Mouse (Mus musculus) erythroblast, adult 5-6 weeks (primary cell): ENCODE measurements around the gene Btbd9. TPM values are rescaled to one million over a fixed set of nuclear protein-coding genes. Genes with fewer than 3 reads are reported as not detected.

Source experiments
- ATAC-seq: replicated peaks from 2 replicates; pipeline ENCODE4 v1.8.0; 2016; ENCODE audit warnings: moderate number of reproducible peaks, mild to moderate bottlenecking, moderate TSS enrichment, inconsistent platforms; ENCODE audit not compliant: poor library complexity, low FRiP score, severe bottlenecking
- total RNA-seq, 2 experiments: library from RNA; stranded (forward) in 1 of 2; stranded (reverse) in 1 of 2; fragments of 150-400 nt in 1 of 2; fragments of 200-764, 138-1000 nt in 1 of 2; gene quantifications; 2 replicates each; pipeline versions ENCODE4 v1.2.3 to v1.2.4; 2015 to 2017; ENCODE audit warnings: low replicate concordance in 2 of 2

Btbd9 gene
- total RNA-seq, 2 experiments from 2014 or later: 6.3 to 6.5 TPM

DNA sequence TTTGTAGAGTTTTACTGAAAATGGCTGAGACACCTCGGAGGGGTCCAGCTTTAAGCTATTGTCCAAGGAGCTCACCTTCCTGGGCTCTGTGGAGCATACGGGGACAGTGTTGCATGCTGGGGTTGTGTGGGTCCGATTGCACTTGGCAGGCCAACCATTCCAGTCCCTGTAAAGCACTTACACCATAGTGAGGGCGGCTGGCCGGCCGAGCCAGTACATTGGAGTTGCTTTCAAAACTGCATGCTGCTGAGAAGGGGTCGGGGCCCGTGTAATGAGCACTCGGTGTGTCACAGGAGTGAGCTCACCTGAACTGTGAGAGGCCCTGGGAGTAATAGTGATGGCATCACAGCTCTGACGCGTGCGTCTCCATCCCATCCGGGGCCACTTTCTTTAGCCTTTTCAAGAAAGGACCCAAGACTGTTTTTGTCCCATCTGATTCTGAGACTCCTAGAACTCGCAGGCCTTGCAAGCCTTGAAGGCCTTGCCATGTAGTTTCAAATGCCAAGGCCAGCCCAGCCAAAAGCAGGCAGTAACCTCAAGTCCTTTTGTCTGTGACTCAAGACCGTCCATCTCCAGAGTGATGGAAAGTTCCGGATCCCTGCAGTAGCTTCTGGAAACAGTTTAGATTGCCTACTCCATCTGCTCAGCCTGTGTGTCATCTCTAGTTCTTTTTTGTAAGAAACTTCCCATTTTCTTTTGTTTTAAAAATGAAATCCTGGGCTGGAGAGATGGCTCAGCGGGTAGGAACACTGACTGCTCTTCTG lies 371.0 kb downstream of the Btbd9 start:
- ATAC-seq: no peak

- no peak for ATAC-seq
Observed at GRCm38 (mm10) chr17:30200283-30200682, 376.0 kb downstream of the Btbd9 start.

- ATAC-seq: no peak
Observed at GRCm38 (mm10) chr17:30199374-30200247, 376.7 kb downstream of the Btbd9 start.

DNA sequence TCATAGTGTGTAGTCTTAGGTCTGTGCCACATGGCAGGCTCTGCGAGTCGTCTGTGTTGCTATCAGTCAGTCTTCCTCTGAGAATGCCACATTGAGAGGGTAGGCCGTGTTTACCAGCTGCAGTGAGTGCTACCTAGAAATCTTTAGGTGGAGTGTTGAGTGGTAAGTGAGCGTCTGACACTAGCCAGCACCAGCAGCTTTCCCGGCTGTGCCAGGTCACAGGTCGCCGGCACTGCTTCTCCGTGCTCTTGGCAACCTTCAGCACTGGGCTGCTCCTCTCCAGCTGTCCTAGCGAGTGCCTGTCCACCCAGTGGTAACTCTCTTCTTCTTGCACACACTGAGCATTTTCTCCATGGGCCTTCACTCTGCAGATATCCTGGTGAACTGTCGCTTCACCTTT lies 377.9 kb downstream of the Btbd9 start:
- ATAC-seq: no peak

GRCm38 (mm10) chr17:30197280-30198030 lies 378.8 kb downstream of the Btbd9 start:
- no peak for ATAC-seq

- no peak for ATAC-seq
Observed at GRCm38 (mm10) chr17:30196401-30197279, 379.6 kb downstream of the Btbd9 start.

GRCm38 (mm10) chr17:30195591-30196183 lies 380.6 kb downstream of the Btbd9 start:
- no peak for ATAC-seq

DNA sequence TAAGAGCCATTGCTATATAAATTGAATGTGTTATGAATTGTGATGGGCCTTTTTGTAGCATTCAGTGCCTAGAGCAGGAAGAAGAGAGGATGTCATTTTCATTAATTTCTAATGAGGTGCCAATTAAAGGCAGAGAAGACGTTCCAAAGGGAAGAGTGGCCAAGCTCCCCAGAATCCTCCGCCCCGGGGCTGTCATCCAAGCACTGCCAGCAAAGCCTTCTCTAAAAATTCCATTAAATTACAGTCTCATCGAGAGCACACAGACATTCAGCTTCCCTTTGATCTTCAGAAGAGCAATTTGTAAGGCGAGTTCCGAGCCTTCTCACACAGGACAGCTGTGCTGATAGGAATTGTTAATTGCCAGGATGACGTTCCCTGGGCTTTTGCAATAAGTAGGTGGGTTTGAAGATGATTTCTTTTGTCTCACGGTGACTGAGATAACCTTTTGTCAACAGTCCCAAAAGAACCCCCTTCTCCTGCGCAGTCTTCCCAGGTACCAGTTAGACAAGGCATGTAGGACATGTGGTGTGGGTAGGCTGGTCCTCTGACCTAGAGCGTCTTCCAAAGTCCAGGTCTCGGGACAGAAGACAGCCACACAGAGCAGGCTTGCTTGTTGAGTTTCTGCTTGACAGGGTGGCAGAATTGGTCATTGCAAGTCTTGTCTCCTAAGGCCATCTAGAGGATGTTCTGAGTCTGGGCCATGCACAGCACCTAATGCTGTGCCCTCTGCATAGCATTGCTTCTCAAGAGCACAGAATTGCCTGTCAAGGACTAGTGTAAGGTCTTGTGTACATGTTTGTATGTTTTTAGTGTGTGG lies 381.5 kb downstream of the Btbd9 start:
- no peak for ATAC-seq

- no peak for ATAC-seq
Observed at GRCm38 (mm10) chr17:30194091-30194490, 382.2 kb downstream of the Btbd9 start.

GRCm38 (mm10) chr17:30193615-30194014 lies 382.7 kb downstream of the Btbd9 start:
- no peak for ATAC-seq

DNA sequence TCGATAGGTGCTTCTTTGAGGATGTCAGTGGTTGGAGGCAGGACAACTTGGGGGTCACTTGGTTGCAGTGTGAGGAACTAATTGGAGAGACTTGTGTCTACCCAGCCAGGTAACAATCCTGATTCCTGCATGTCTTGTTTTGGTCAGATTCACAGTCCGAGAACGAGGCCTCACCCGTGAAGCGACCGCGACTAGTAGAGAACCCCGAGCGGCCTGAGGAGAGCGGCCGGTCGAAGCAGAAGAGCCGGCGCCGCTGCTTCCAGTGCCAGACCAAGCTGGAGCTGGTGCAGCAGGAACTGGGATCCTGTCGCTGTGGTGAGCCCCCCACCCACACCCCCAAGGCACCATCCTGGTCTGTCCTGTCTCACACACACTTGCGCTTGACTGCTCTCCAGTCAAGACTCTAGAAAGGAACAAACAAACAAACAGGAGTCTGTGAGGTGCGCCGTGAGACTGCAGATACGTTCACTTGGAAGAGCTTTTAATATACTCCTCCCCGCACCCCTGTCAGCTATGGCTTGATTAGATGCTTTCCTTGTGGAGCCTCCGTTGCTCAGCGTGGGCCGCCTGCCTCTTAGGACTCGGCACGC lies 383.8 kb downstream of the Btbd9 start:
- no peak for ATAC-seq

DNA sequence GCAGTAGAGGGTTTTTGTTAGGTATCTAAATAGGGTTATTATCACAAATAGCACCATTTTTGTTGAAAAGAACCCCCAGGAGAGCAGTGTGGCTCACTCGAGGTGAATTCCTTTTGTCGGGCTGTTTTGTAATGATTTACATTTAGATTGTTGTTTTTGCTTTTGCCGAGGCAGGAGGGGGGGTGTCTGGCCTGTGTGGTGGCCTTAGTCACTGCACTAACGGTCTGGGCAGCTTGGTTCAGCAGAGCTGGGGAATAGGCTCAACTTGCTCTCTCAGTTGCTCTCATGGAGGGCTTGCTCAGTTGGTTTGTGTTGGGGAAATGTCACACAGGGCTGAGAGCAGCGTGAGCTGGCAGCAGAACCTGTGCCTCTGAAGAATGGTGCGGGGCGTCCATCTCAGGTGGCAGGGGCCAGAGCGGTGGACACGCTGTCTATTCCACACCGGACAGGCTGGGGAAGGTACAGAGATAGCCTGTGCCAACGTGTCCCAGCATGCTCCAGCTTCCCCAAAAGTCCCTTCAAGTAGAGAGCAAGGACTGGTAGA lies 385.1 kb downstream of the Btbd9 start:
- no peak for ATAC-seq

- ATAC-seq: no peak
Observed at GRCm38 (mm10) chr17:30188031-30188981, 388.0 kb downstream of the Btbd9 start.

- no peak for ATAC-seq
Observed at GRCm38 (mm10) chr17:30187581-30187980, 388.7 kb downstream of the Btbd9 start.

DNA sequence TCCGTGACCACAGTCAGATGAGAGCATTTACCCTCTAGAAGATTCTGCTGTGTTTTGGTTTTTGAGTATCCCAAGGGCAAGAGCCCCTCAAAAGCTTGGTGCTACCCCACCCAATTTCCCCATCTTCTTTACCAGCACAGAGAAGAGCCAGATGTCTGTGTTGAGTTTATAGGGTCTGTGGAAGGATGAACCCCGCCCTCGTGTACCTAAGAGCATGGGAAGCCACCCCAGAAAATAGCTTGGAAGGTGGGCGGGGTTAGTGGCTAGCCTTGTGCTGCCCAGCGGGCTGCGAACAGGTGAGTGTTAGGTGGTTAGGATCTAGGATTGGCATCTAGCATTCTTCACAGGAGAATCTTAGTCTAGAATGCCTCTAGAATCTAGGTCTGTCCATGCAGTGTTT lies 389.1 kb downstream of the Btbd9 start:
- no peak for ATAC-seq

GRCm38 (mm10) chr17:30183561-30183960 lies 392.7 kb downstream of the Btbd9 start:
- no peak for ATAC-seq
